Mouse (Mus musculus) midbrain, embryonic 11.5 days (tissue): ENCODE results near the gene Uck2. TPM values are rescaled to one million over a fixed set of nuclear protein-coding genes. Genes with fewer than 3 reads are reported as not detected.

Experiments
- ATAC-seq: fragments of 200-750 bp; cut with Nextera tagmentation; 2 replicates; pipeline ENCODE4 v1.8.0; 2017; ENCODE audit warnings: moderate TSS enrichment, moderate library complexity; ENCODE audit not compliant: low FRiP score
- DNase-seq: peaks from one replicate; pipeline ENCODE4 v3.0.0; 2015; ENCODE audit warnings: low spot score; ENCODE audit errors: missing footprints
- H3K27ac ChIP-seq: fragments of 300-500 bp; sonication (generic); 2 replicates; pipeline ENCODE4 v1.5.1; 2014; ENCODE audit warnings: low read depth, low read length
- H3K27me3 ChIP-seq: fragments of 300-500 bp; sonication (generic); 2 replicates; pipeline ENCODE4 v1.6.1; 2014; ENCODE audit warnings: mild to moderate bottlenecking, low read length, moderate library complexity, mixed read lengths; ENCODE audit not compliant: control insufficient read depth, insufficient read depth
- H3K36me3 ChIP-seq: fragments of 300-500 bp; sonication (generic); 2 replicates; pipeline ENCODE4 v1.6.1; 2014; ENCODE audit warnings: mild to moderate bottlenecking, low read length, moderate library complexity, mixed read lengths; ENCODE audit not compliant: control insufficient read depth, insufficient read depth
- H3K4me1 ChIP-seq: fragments of 300-500 bp; sonication (generic); 2 replicates; pipeline ENCODE4 v1.6.1; 2014; ENCODE audit warnings: low read length; ENCODE audit not compliant: control insufficient read depth, insufficient read depth
- H3K4me2 ChIP-seq: fragments of 300-500 bp; sonication (generic); 2 replicates; pipeline ENCODE4 v1.6.1; 2014; ENCODE audit warnings: mild to moderate bottlenecking, moderate library complexity
- H3K4me3 ChIP-seq: fragments of 300-500 bp; sonication (generic); 2 replicates; pipeline ENCODE4 v1.5.1; 2014; ENCODE audit warnings: low read depth, low read length
- H3K9ac ChIP-seq: fragments of 300-500 bp; sonication (generic); 2 replicates; pipeline ENCODE4 v1.6.1; 2014; ENCODE audit warnings: low read length
- H3K9me3 ChIP-seq: fragments of 300-500 bp; sonication (generic); 2 replicates; pipeline ENCODE4 v1.6.1; 2016; ENCODE audit warnings: low read length; ENCODE audit not compliant: control insufficient read depth
- WGBS: fragments of 180-500 bp; shearing (Covaris S2); extraction: QIAGEN DNeasy Blood & Tissue Kit; methylation state at CpG from one replicate; pipeline ENCODE4 v1.1.7; 2014; 5-methylcytosine and 5-hydroxymethylcytosine counted together
- polyA plus RNA-seq: library from polyadenylated mRNA; unstranded; fragments of >200 nt; fragmentation: Nextera tagmentation; extraction: Ambion mirVana; gene quantifications from 2 replicates; pipeline ENCODE4 v1.2.1, GENCODE M21; 2014

Gene Uck2
- polyA plus RNA-seq, 1 experiment from 2014 or later, result 113 TPM

- whole genome bisulfite sequencing, result 88% methylated on average over 11 of the region's 11 CpGs
- H3K4me1 ChIP-seq, result peaks cover 27% of the 10 kb centered on the region
Measured at GRCm38 (mm10) chr1:167237798-167238197, 47.3 kb downstream of the Uck2 start.

DNA sequence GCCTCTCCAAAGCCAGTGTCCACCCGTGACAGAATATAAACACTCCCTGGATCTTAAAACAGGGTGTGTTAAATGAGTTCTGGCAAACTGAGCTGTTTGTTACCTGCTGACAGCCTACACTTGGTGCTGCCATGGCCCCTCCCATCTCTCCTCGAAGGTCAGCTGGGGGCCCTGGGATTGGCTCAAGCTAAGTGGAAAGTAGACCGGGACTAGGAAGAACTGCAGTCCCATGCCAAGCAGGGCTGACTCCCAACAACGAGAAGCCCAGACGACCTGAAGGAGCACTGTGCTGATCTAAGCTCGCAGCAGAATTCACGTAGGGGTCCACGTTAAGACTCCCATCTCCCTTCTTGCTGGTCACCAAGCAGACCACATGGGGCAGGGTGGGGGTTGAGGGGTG is 48.3 kb downstream of the Uck2 start:
- ATAC-seq, result no peak
- Histone ChIP-seq H3K4me3 (no peak overlapping the region), H3K4me2 (no peak overlapping the region), H3K9ac (no peak overlapping the region), H3K27me3 (no peaks in the 10 kb centered on the region), H3K36me3 (peaks cover 5% of the 10 kb centered on the region), H3K9me3 (no peaks in the 10 kb centered on the region), H3K4me1 (peaks cover 16% of the 10 kb centered on the region), H3K27ac (no peak overlapping the region)
- no peak for DNase-seq
- WGBS, result 86% methylated on average over 8 of the region's 8 CpGs

More at GRCm38 (mm10) chr1:167237798-167238197, 47.3 kb downstream of the Uck2 start:
- DNase-seq (no peak), ATAC-seq (no peak)
- H3K9ac ChIP-seq, result no peak overlapping the region
- no peaks in the 10 kb centered on the region for H3K9me3 ChIP-seq
- peaks cover 5% of the 10 kb centered on the region for H3K36me3 ChIP-seq
- no peak overlapping the region for H3K27ac ChIP-seq
- H3K4me2 ChIP-seq, result no peak overlapping the region
- no peaks in the 10 kb centered on the region for H3K27me3 ChIP-seq
- H3K4me3 ChIP-seq, result no peak overlapping the region

DNA sequence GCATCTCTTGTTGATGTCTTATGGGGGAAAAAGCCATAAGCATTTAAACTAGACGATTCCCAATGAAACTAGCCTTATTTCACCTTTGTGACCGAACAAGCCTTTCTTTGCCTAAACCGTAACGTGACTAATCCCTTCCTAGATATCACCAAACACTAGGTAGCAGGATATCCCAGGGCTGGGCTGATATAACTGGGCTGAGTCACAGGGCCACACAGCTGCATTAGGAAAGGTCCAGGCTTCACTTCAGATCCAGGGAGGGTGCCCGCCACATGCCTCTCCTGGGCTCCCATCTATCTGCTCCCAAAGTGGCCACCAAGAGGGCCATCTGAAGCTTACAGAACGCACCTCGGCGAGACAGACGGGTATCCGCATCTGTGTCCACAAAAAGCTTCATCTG is 50.8 kb downstream of the Uck2 start:
- H3K36me3 ChIP-seq, result peaks cover 5% of the 10 kb centered on the region
- no peak overlapping the region for H3K4me2 ChIP-seq
- no peak for DNase-seq
- no peak overlapping the region for H3K27ac ChIP-seq
- H3K9me3 ChIP-seq, result no peaks in the 10 kb centered on the region
- no peak overlapping the region for H3K9ac ChIP-seq
- ATAC-seq, result no peak
- 90% methylated on average over 10 of the region's 10 CpGs for WGBS
- no peaks in the 10 kb centered on the region for H3K4me1 ChIP-seq
- H3K27me3 ChIP-seq, result no peaks in the 10 kb centered on the region
- H3K4me3 ChIP-seq, result no peak overlapping the region

GRCm38 (mm10) chr1:167232918-167233317 is 52.2 kb downstream of the Uck2 start:
- no peaks in the 10 kb centered on the region for H3K27me3 ChIP-seq
- H3K9ac ChIP-seq, result no peak overlapping the region
- H3K4me3 ChIP-seq, result no peak overlapping the region
- no peak for DNase-seq
- no peaks in the 10 kb centered on the region for H3K9me3 ChIP-seq
- no peak overlapping the region for H3K4me2 ChIP-seq
- ATAC-seq, result no peak
- H3K4me1 ChIP-seq, result no peaks in the 10 kb centered on the region
- H3K27ac ChIP-seq, result no peak overlapping the region
- 93% methylated on average over 7 of the region's 7 CpGs for WGBS
- H3K36me3 ChIP-seq, result peaks cover 5% of the 10 kb centered on the region

GRCm38 (mm10) chr1:167231612-167232283 is 53.4 kb downstream of the Uck2 start:
- peaks cover 9% of the 10 kb centered on the region for H3K36me3 ChIP-seq
- H3K9ac ChIP-seq, result no peak overlapping the region
- DNase-seq (no peak), ATAC-seq (peak; percentile 60; the same call in 1 of the 2 replicates)
- WGBS, result 85% methylated on average over 17 of the region's 17 CpGs
- H3K4me1 ChIP-seq, result no peaks in the 10 kb centered on the region
- H3K9me3 ChIP-seq, result no peaks in the 10 kb centered on the region
- no peak overlapping the region for H3K4me3 ChIP-seq
- H3K27me3 ChIP-seq, result no peaks in the 10 kb centered on the region
- H3K27ac ChIP-seq, result no peak overlapping the region
- H3K4me2 ChIP-seq, result no peak overlapping the region

GRCm38 (mm10) chr1:167230930-167231611 is 54.0 kb downstream of the Uck2 start:
- 0 out of 2 replicates have a peak, but pooled peaks have one; percentile 34 for ATAC-seq

GRCm38 (mm10) chr1:167222382-167223010 is 62.6 kb downstream of the Uck2 start:
- peak; percentile 14; the same call in 1 of the 2 replicates for ATAC-seq
- Histone ChIP-seq H3K4me3 (no peak overlapping the region), H3K4me2 (no peak overlapping the region), H3K9ac (no peak overlapping the region), H3K27ac (no peak overlapping the region), H3K27me3 (no peaks in the 10 kb centered on the region), H3K9me3 (no peaks in the 10 kb centered on the region), H3K36me3 (peaks cover 12% of the 10 kb centered on the region; the same call in 1 of the 2 replicates), H3K4me1 (no peaks in the 10 kb centered on the region)
- DNase-seq, result no peak
- WGBS, result 83% methylated on average over 9 of the region's 9 CpGs

More at GRCm38 (mm10) chr1:167230930-167231611, 54.0 kb downstream of the Uck2 start:
- no peak for DNase-seq
- Histone ChIP-seq H3K27ac (no peak overlapping the region), H3K4me2 (no peak overlapping the region), H3K27me3 (no peaks in the 10 kb centered on the region), H3K9me3 (no peaks in the 10 kb centered on the region), H3K36me3 (peaks cover 11% of the 10 kb centered on the region), H3K9ac (no peak overlapping the region), H3K4me1 (no peaks in the 10 kb centered on the region), H3K4me3 (no peak overlapping the region)
- WGBS, result 92% methylated on average over 17 of the region's 17 CpGs

GRCm38 (mm10) chr1:167220303-167221174 is 64.6 kb downstream of the Uck2 start:
- Histone ChIP-seq H3K27ac (no peak overlapping the region), H3K27me3 (no peaks in the 10 kb centered on the region), H3K9me3 (no peaks in the 10 kb centered on the region), H3K36me3 (peaks cover 2% of the 10 kb centered on the region; the same call in 1 of the 2 replicates), H3K4me1 (no peaks in the 10 kb centered on the region), H3K9ac (no peak overlapping the region), H3K4me2 (no peak overlapping the region), H3K4me3 (no peak overlapping the region)
- ATAC-seq, result peak; percentile 78
- 9% methylated on average over 5 of the region's 5 CpGs for WGBS
- DNase-seq, result peak; percentile 98
